Mouse (Mus musculus) embryonic facial prominence, embryonic 15.5 days (tissue): ENCODE data around the gene Lrrc8d. TPM values are rescaled to one million over a fixed set of nuclear protein-coding genes. Genes with fewer than 3 reads are reported as not detected.

Experiments
- ATAC-seq: fragments of 200-750 bp; cut with Nextera tagmentation; 2 replicates; pipeline ENCODE4 v1.8.0; 2017; ENCODE audit warnings: low read depth, moderate TSS enrichment; ENCODE audit not compliant: insufficient number of reproducible peaks, low FRiP score, low TSS enrichment
- H3K27ac ChIP-seq: fragments of 300-500 bp; sonication (generic); replicated peaks from 2 replicates; pipeline ENCODE4 v1.5.1; 2015; ENCODE audit warnings: mild to moderate bottlenecking, inconsistent platforms
- H3K27me3 ChIP-seq: fragments of 300-500 bp; sonication (generic); 2 replicates; pipeline ENCODE4 v1.6.1; 2015; ENCODE audit warnings: inconsistent platforms
- H3K36me3 ChIP-seq: fragments of 300-500 bp; sonication (generic); 2 replicates; pipeline ENCODE4 v1.6.1; 2015; ENCODE audit warnings: mild to moderate bottlenecking, inconsistent platforms
- H3K4me1 ChIP-seq: fragments of 300-500 bp; sonication (generic); 2 replicates; pipeline ENCODE4 v1.6.1; 2015; ENCODE audit warnings: inconsistent platforms
- H3K4me2 ChIP-seq: fragments of 300-500 bp; sonication (generic); replicated peaks from 2 replicates; pipeline ENCODE4 v1.6.1; 2015; ENCODE audit warnings: mild to moderate bottlenecking, inconsistent platforms
- H3K4me3 ChIP-seq: fragments of 300-500 bp; sonication (generic); replicated peaks from 2 replicates; pipeline ENCODE4 v1.5.1; 2015; ENCODE audit warnings: mild to moderate bottlenecking, inconsistent platforms
- H3K9ac ChIP-seq: fragments of 300-500 bp; sonication (generic); 2 replicates; pipeline ENCODE4 v1.6.1; 2015; ENCODE audit warnings: inconsistent platforms
- H3K9me3 ChIP-seq: fragments of 300-500 bp; sonication (generic); replicated peaks from 2 replicates; pipeline ENCODE4 v1.6.1; 2016; ENCODE audit warnings: inconsistent platforms
- WGBS: fragments of 180-500 bp; shearing (Covaris S2); methylation state at CpG from one replicate; pipeline ENCODE4 v1.1.7; 2015; 5-methylcytosine and 5-hydroxymethylcytosine counted together
- polyA plus RNA-seq: library from polyadenylated mRNA; unstranded; fragments of >200 nt; fragmentation: Nextera tagmentation; extraction: Ambion mirVana; gene quantifications from 2 replicates; pipeline ENCODE4 v1.2.1, GENCODE M21; 2015

Lrrc8d gene
- polyA plus RNA-seq, 1 experiment from 2014 or later, result 17.7 TPM

DNA sequence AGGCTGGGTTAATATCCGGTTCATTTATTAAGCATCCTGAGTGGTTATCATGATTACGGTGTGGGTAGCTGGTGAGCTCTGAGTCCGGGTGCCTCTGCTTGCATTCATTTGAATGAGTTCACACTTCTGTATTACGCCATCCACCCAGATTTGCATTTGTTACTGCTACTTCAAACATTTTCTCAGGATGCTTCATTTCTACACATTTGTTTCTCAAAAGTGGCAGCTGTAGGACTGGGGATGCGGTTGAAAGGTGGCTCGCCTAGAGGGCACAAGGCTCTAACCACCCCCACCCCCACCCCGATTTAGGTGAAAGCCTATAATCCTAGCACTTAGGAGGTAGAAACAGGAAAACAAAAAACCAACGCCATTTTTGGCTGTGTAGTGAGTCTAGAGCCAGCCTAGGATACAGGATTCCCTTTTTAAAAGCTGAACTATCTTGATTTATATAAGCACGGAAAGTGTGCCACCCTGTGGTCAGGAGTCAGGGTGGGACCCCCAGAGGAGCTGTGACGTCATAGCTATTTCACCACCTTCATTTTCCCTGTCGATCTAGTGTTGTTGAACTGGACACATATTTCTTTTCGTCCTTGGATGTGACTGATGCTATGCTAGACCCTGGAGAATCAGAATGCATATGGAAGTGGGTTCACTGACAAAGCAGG lies 13.3 kb upstream of the Lrrc8d start:
- no peak overlapping the region for H3K9ac ChIP-seq
- no peak overlapping the region for H3K4me2 ChIP-seq
- WGBS, result 54% methylated on average over 12 of the region's 12 CpGs
- H3K27me3 ChIP-seq, result no peaks in the 10 kb centered on the region
- H3K9me3 ChIP-seq, result no peaks in the 10 kb centered on the region
- no peak for ATAC-seq
- H3K4me3 ChIP-seq, result no peak overlapping the region
- H3K27ac ChIP-seq, result no peak overlapping the region
- H3K4me1 ChIP-seq, result peaks cover 3% of the 10 kb centered on the region; the same call in 1 of the 2 replicates
- H3K36me3 ChIP-seq, result no peaks in the 10 kb centered on the region

DNA sequence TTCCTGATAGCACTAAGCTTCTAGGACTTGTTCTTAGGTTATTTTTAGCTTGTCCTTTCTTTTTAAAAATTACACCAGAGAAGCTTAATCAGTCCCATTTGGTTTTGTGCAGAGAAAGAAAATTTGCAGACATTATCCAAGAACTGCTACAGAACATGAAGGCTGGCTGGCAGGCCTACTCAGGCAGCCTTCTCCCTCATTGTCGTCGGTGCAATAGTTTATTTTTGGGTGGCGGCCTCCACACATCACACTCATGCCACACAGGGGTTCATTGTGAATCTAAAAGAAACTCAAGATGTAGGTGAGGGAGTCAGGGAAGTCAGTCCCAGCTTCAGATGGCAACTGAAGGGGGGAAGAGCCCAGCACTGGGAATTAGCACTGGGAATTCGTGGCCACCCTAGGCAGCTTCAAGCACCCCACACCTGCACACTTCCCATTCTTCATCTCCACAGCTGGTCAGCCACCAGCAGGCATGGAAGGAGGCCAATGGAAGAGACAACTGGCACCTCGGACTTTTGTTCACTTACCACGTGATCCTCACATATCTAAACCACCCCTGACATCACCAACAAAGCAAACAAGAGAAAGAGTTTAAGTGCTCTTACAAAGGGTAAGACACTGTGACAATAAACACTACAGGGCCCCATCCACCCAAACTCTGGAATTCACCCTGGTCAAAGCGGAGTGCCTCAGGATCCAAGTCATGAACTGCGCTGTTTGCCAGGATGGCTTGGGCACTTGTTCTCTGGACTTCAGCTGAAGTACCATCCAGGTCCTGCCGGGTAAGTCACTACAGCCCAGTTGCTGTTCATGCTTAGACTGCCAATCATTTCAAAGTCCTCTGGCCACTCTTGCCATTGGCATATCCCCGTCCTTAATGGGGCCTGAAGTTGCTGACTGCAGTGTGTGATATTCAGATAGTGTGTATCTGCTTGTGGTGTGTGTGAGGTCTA lies 9.0 kb upstream of the Lrrc8d start:
- WGBS, result 72% methylated on average over 10 of the region's 10 CpGs
- Histone ChIP-seq H3K27ac (no peak overlapping the region), H3K9ac (no peak overlapping the region)

DNA sequence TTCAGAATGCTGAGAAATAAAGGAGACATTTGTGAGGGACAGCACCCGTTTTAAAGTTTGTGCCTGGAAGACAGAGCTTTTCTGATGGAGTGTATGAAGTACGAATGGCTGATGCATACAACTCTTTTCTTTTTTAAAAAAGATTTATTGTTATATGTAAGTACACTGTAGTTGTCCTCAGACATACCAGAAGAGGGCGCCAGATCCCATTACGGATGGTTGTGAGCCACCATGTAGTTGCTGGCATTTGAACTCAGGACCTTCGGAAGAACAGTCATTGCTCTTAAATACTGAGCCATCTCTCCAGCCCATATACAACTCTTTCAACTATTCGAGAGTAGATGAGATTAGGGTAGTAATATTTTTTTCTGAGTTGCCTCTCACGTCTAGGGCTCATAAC lies 8.1 kb upstream of the Lrrc8d start:
- no peak overlapping the region for H3K27ac ChIP-seq
- H3K27me3 ChIP-seq, result no peaks in the 10 kb centered on the region
- no peaks in the 10 kb centered on the region for H3K4me1 ChIP-seq
- no peaks in the 10 kb centered on the region for H3K9me3 ChIP-seq
- no peak overlapping the region for H3K9ac ChIP-seq
- H3K4me2 ChIP-seq, result no peak overlapping the region
- H3K36me3 ChIP-seq, result no peaks in the 10 kb centered on the region
- no peak overlapping the region for H3K4me3 ChIP-seq
- WGBS, result 84% methylated on average over 7 of the region's 7 CpGs
- no peak for ATAC-seq

More for the DNA sequence above, 9.0 kb upstream of the Lrrc8d start:
- Histone ChIP-seq H3K4me3 (no peak overlapping the region), H3K4me2 (no peak overlapping the region), H3K9me3 (no peaks in the 10 kb centered on the region), H3K36me3 (no peaks in the 10 kb centered on the region), H3K27me3 (no peaks in the 10 kb centered on the region), H3K4me1 (no peaks in the 10 kb centered on the region; the same call in 1 of the 2 replicates)
- ATAC-seq, result no peak

DNA sequence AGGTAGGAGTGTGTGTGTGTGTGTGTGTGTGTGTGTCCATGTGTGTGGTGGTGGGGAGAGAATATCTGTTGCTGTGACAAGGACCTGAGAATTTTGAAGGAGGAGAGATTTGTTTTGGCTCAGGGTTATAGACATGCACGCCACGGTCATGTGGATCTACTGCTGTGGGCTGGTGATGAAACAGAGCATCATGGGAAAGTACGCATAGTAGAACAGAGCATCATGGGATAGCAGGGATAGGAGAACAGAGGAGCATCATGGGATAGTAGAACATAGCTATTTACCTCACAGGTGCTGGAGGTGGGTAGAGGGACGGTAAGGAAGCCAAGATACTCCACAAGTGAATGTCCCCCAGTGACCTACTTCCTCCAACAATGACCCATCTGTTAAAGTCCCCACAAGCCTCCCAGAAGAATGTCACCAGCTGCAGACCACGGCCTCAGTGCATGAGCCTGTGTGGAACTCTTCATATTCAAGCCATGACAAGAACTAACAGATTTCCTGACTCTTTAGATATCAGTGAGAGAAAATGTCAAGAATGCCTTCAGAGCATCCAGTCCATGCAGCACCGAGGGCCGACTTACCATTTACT lies 5.3 kb upstream of the Lrrc8d start:
- Histone ChIP-seq H3K4me3 (no peak overlapping the region), H3K4me2 (no peak overlapping the region), H3K27ac (no peak overlapping the region), H3K9me3 (no peaks in the 10 kb centered on the region), H3K36me3 (no peaks in the 10 kb centered on the region), H3K9ac (no peak overlapping the region), H3K27me3 (no peaks in the 10 kb centered on the region), H3K4me1 (peaks cover 7% of the 10 kb centered on the region; the same call in 1 of the 2 replicates)
- ATAC-seq, result no peak
- WGBS, result 61% methylated on average over 7 of the region's 7 CpGs

DNA sequence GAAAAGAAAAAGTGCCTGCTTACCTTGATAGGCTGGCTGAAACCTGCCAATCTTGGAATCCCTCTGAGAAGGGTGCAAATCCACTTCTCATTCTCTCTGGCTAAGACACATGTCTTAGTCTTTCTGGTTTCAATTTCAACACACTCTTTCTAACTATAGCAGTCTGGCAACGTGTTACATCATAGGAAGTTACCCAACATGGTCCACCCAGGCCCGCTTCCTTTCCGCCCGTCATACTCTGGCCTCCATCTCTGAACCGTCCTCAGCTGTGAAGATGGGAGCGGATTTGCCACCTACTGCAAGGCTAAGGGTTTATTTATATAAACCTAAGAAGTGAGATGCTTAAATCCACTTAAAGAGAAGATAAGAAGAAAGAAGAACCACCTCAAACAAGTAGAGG lies 3.7 kb upstream of the Lrrc8d start:
- peaks cover 16% of the 10 kb centered on the region for H3K4me1 ChIP-seq
- no peak for ATAC-seq
- 82% methylated on average over 6 of the region's 6 CpGs for WGBS
- H3K27ac ChIP-seq, result no peak overlapping the region
- no peaks in the 10 kb centered on the region for H3K27me3 ChIP-seq
- H3K4me3 ChIP-seq, result no peak overlapping the region
- no peak overlapping the region for H3K4me2 ChIP-seq
- H3K9me3 ChIP-seq, result no peaks in the 10 kb centered on the region
- H3K9ac ChIP-seq, result no peak overlapping the region
- no peaks in the 10 kb centered on the region for H3K36me3 ChIP-seq

DNA sequence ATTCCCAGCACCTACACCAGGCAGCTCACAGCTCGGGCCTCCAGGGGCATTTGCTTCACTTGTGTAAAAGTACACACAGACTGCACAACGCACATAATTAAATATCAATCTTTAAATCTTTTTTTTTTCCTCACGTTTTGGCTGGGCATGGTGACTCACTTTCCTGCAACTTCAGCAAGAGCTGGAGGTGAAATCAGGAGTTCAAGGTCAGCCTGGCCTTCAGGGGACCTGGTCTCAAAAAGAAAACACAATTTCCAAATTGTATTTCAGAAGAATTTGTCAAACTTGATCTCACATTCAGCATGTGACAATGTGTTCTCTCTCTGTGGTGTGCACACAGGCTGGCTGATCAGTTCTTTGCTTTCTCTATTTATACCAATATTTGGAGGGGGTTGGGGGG lies 1.9 kb upstream of the Lrrc8d start:
- ATAC-seq, result no peak
- no peak overlapping the region for H3K4me2 ChIP-seq
- H3K27ac ChIP-seq, result no peak overlapping the region
- H3K4me1 ChIP-seq, result peaks cover 21% of the 10 kb centered on the region
- no peak overlapping the region for H3K9ac ChIP-seq
- no peaks in the 10 kb centered on the region for H3K9me3 ChIP-seq
- no peaks in the 10 kb centered on the region for H3K27me3 ChIP-seq
- no peak overlapping the region for H3K4me3 ChIP-seq
- H3K36me3 ChIP-seq, result no peaks in the 10 kb centered on the region
- WGBS, result 81% methylated on average over 3 of the region's 3 CpGs

DNA sequence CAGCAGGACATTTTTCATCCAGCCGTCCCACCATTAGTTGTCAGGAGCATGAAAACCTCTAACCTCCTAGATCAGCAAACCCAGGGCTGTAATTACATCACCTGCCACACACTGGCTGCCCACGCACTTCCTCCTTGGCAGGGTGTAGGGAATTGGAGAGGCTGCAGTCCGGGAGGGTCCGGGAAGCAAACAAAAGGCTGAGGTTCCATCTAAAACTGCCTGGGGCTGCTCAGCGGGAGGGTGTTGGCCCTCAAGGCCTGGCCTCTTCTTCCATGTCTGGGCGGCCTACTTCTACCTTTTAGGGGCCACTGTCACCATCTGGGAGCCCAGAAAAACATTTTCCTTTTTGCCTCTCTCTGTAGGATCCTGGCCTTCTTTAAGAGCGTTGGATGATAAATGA lies 1.1 kb upstream of the Lrrc8d start:
- Histone ChIP-seq H3K9me3 (no peaks in the 10 kb centered on the region), H3K4me1 (peaks cover 28% of the 10 kb centered on the region), H3K36me3 (no peaks in the 10 kb centered on the region), H3K27ac (peak overlapping the region; percentile 74), H3K4me2 (peak overlapping the region; percentile 25; the same call in 1 of the 2 replicates), H3K9ac (no peak overlapping the region), H3K4me3 (peak overlapping the region; percentile 84), H3K27me3 (no peaks in the 10 kb centered on the region)
- no peak for ATAC-seq
- 26% methylated on average over 7 of the region's 7 CpGs for WGBS

DNA sequence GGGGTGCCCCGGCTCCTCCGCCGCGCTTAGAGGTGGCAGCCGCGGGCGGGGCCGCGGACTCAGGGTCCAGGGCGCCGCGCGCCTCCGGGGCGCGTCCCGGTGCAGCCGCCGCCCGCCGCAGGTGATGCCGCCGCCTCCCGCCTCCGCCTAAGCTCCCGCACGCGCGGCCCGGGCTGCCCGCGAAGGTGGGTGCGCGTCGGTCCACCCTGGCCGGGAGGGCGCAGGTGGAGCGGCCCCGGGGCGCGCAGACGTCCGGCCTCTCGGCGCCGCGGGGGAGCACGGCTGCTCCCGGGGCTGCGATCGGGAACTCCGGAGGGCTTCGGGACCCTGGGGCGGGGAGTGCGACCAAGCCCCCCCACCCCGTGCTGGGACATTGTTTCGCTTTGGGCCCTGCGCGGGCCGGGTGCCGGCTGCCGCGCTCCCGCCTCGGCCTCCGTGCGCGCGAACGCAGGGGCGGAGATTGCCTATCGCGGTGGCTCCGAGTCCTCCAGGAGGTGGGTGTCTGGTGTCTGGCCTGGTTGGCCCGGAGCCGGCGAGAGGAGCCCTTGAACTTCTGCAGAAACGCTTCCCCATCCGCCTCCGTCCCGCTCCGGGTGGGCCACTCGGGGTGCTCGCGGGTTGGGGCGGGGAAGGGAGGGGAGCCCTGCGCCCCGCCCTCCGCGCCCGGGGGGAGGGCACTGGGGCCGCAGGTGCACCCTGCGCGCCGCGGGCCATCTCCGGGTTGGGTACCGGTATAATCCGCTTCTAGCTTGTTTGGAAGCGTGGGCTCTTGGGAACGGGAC lies 492 bp downstream of the Lrrc8d start:
- no peaks in the 10 kb centered on the region for H3K27me3 ChIP-seq
- no peaks in the 10 kb centered on the region for H3K9me3 ChIP-seq
- H3K27ac ChIP-seq, result peak overlapping the region; percentile 89
- H3K4me1 ChIP-seq, result peaks cover 42% of the 10 kb centered on the region
- peak overlapping the region; percentile 95 for H3K4me2 ChIP-seq
- no peaks in the 10 kb centered on the region for H3K36me3 ChIP-seq
- H3K4me3 ChIP-seq, result peak overlapping the region; percentile 84
- ATAC-seq, result peak; percentile 52
- under 1% methylated on average over 100 of the region's 101 CpGs for WGBS
- H3K9ac ChIP-seq, result peak overlapping the region; percentile 82

DNA sequence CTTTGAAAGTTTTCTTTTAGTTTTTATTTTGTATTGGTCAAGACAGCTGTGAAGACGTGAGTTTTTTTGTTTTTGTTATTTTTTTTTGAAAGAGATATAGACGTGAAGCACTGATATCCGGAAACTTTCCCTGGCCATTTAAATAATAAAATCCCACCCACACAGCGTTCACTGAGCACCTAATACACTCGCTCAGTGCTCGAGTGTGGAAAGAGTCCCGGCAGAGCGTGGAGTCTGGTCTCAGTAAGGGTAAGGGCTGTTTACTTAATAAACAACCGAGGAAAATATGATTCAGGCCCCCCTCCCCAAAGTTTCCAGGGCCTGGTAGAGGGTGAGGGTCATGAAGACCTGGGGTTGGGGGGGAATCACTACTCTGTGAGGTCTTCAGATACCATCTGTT lies 1.6 kb downstream of the Lrrc8d start:
- no peaks in the 10 kb centered on the region for H3K36me3 ChIP-seq
- no peak overlapping the region for H3K9ac ChIP-seq
- no peak overlapping the region for H3K27ac ChIP-seq
- H3K4me2 ChIP-seq, result peak overlapping the region; percentile 95
- 58% methylated on average over 9 of the region's 9 CpGs for WGBS
- H3K27me3 ChIP-seq, result no peaks in the 10 kb centered on the region
- H3K9me3 ChIP-seq, result no peaks in the 10 kb centered on the region
- peaks cover 42% of the 10 kb centered on the region for H3K4me1 ChIP-seq
- peak overlapping the region; percentile 84 for H3K4me3 ChIP-seq
- no peak for ATAC-seq

DNA sequence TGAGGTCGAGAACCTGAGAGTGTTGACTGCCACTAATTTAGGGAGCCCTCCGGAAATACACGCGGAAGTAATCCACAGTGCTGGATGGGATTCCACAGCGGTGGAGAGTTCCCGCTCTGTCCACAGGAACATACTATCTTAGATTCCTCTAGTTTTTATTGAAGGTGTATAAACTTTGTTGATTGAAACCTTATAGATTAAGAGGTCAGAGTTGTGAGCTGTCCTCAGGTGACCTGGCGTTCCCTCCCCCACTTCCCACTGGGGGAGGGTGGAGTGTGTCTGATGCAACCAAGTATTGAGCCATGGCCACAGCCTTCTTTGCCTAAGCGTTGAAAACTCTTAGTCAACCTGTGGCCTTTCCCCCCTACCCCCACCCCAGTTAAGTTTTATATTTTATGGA lies 2.1 kb downstream of the Lrrc8d start:
- Histone ChIP-seq H3K27ac (no peak overlapping the region), H3K4me1 (peaks cover 42% of the 10 kb centered on the region), H3K9ac (no peak overlapping the region), H3K4me3 (peak overlapping the region; percentile 84; the same call in 1 of the 2 replicates), H3K9me3 (no peaks in the 10 kb centered on the region), H3K4me2 (0 out of 2 replicates have a peak overlapping the region, but pooled peaks have one; percentile 2), H3K27me3 (no peaks in the 10 kb centered on the region), H3K36me3 (no peaks in the 10 kb centered on the region)
- ATAC-seq, result no peak
- WGBS, result 75% methylated on average over 8 of the region's 8 CpGs
